Mouse (Mus musculus) spleen, postnatal 14 days (tissue): ENCODE data around the gene Hnf4a.

Experiments
- DNase-seq, 2 experiments: peaks; one replicate each; pipeline ENCODE4 v3.0.0; 2021 to 2022; ENCODE audit warnings: low spot score in 2 of 2

Hnf4a gene

DNA sequence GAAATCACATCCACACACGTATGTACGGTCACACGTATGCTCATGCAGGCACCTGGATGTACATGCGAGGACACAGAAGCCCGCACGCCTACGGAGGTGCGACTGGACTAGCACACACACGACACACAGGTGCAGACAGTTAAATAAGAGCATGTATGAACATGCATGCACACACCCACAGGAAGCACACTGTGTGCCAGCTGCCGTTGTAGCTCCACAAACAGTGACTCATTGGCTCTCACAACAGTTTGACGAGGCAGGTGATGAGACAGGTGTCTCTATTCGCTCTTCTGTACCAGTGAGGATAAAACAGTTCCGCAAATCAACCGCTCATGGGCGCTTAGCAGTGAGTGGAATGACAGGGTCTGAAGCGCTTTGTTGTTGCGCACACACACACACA, 16.0 kb upstream of the Hnf4a start:
- no peak for DNase-seq

GRCm38 (mm10) chr2:163491351-163491750, 15.3 kb upstream of the Hnf4a start:
- DNase-seq: no peak

- DNase-seq: no peak
Measured at GRCm38 (mm10) chr2:163492018-163492417, 14.6 kb upstream of the Hnf4a start, which contains the start of gene R3hdml. Gene R3hdml (plus strand): TSS chr2:163492318.

GRCm38 (mm10) chr2:163493031-163493430, 13.6 kb upstream of the Hnf4a start:
- no peak for DNase-seq

DNA sequence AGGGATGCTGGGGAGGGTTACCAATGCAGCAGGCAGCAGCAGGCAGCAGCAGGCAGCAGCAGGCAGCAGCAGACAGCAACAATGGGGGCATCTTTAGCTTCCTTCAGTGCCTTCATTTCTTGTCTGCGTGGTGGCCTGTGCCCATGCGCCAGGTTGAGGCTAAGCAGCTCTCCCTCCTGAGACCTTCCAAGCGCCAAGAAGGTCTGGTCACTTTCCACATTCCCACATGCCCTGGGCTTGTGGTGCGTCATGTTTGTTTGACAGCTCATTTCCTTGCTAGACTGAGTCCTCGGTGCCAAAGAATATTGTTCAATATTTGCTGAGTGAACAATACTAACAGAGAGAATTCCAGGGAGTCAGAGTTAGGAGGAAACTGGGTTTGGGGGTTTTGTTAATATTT, 12.6 kb upstream of the Hnf4a start:
- DNase-seq: no peak

GRCm38 (mm10) chr2:163494456-163494855, 12.2 kb upstream of the Hnf4a start:
- no peak for DNase-seq

- DNase-seq: no peak
Measured at GRCm38 (mm10) chr2:163502219-163502618, 4.4 kb upstream of the Hnf4a start.

- DNase-seq: no peak
Measured at GRCm38 (mm10) chr2:163503191-163503590, 3.4 kb upstream of the Hnf4a start.

GRCm38 (mm10) chr2:163525761-163526243, 19.2 kb downstream of the Hnf4a start:
- DNase-seq: no peak

- no peak for DNase-seq
Measured at GRCm38 (mm10) chr2:163527497-163527896, 20.9 kb downstream of the Hnf4a start.

DNA sequence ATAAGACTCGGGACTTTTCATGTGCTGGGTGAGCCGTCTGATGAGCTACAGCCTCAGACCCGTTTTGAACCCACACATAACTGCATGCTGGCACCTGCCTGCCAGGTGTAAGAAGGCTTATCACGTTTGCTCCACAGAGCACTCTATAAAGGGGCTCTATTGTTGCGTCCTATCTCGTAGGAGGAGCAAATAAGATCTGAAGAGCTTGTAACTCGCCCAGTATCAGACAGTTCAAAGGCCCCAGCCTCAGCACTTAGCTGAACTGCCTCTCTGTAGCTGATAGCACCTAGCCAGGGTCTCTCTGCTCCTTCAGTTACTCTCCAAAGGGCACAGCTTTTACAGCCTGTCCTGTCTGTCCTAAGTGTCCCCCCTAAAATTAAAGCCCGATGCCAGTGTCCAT, 23.8 kb downstream of the Hnf4a start:
- no peak for DNase-seq

GRCm38 (mm10) chr2:163531917-163532316, 25.3 kb downstream of the Hnf4a start:
- DNase-seq: peak; percentile 52 to 74

DNA sequence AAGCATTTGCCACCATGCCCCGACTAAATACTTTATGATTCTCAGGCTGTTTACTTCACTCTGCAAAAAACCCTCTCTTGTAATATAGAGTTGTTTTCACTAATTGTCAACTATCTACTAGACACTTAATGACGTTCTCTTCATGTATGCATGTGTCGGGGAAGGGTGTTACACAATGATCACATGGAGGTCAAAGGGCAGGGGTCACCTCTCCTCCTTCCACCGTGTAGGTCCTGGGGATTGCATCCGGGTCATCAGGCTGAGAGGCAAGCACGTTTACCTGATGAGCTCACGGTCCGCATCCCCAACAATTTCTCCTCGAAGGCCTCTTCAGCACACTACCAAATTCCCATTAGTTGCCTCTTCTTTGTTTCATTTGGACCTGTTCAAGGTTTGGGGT, 26.6 kb downstream of the Hnf4a start:
- DNase-seq: no peak

GRCm38 (mm10) chr2:163534958-163535524, 28.4 kb downstream of the Hnf4a start:
- peak; percentile 65 to 81 for DNase-seq

DNA sequence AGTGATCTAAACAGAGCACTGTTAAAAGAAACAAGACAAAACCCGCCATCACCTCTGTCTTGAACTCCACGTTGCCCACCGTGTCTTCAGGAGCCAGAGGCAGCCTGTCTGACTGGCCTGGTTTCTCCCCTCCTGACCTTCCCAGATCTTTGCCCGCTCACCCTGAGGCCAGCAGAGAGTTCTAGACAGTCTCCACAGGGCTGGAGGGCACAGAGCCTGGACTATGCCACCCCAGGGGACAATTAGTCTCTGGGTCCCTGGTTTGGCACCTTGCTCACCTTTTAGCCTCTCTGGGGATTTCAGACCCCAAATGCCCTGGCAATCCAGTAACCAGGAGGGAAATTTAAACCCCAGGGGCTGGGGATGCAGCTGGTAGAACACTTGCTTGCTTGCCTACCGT, 30.8 kb downstream of the Hnf4a start:
- DNase-seq: no peak

GRCm38 (mm10) chr2:163538410-163538809, 31.8 kb downstream of the Hnf4a start:
- no peak for DNase-seq

- no peak for DNase-seq
Measured at GRCm38 (mm10) chr2:163539321-163540040, 32.9 kb downstream of the Hnf4a start.

GRCm38 (mm10) chr2:163540231-163541117, 33.9 kb downstream of the Hnf4a start:
- no peak for DNase-seq

DNA sequence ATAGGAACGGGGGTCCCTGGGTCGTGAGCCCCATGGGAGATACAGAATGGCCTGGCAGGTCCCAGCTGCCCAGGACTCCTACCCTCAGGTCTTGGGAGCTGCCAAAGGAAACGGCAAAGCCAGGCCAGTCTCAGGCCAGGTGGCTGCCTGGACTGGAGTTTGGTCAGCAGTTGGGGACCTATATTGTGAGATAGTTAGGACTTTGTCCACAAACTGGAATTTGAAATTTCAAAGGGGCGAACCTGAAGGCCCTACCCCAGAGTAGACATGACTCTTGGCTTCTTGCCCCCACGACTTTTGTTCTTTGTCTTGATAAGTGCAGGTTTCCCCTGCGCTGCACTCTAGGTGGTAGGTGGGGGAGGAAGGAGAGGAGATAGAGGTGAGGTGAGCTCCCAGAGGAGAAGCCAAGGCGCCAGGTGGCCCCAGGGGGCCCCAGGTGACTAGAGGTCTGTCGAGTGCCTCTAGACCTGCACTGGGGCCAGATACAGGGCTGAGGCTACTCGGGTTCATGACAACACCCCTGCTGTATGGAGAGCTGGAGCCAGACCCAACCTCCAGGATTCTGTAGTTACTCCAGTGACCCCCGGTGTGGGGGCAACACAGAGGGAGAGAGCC, 35.1 kb downstream of the Hnf4a start:
- DNase-seq: no peak

DNA sequence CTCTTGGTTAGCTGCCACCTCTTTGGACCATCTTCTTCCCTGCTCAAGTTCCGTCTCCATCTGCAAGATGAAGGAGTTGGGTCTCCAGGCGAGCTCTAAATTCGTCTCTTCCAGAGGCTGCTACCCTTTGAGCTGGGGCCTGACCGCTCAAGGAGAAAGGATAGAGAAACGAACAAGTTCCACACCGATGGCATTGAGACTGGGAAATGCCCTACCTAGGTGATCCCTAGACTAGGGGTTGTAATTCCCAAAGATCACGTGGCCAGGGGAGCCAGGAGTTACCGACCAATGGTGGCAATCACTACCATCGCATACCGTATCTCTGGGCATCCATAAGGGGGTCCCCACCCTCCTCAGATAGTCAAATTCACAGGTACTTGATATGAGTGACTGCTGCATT, 36.1 kb downstream of the Hnf4a start:
- no peak for DNase-seq

DNA sequence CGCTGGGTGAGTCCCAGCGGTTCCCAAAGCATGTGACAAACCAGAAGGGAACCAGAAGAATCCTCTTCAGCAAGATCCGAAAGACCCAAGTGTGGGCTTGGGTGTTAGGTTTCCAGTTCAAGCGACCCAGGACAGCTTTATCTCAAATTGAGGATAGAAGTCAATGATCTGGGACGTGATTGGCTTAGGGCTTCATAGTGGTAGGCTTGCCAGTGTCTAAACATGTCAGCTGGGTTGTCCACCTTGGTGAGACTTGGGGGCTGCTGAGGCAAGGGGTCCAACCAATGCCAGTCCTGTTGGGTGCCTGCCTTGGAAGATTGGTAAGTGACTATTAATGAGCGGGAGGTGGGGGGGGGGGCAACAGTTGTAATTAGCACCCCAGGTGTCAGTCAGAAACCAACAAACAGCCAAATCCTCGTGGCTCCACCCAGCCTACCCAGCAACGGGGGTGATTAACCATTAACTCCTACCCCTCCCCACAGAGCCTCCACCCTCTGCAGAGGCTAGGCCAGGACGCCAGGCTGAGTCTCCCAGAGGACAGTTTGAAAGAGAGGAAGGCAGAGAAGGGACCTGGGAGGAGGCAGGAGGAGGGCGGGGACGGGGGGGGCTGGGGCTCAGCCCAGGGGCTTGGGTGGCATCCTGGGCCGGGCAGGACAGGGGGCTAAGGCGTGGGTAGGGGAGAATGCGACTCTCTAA, 40.2 kb downstream of the Hnf4a start:
- no peak for DNase-seq
